Mouse (Mus musculus) activated CD4-positive, CD25-positive, alpha-beta regulatory T cell (primary cell): ENCODE results near the gene Cog8. TPM values are rescaled to one million over a fixed set of nuclear protein-coding genes. Genes with fewer than 3 reads are reported as not detected.

Experiments used
- polyA plus RNA-seq, 2 experiments: library from polyadenylated mRNA; unstranded; fragments of 100-300 nt; shearing (Covaris generic); gene quantifications; one replicate each; pipeline ENCODE4 v1.2.1; 2017

The Cog8 gene
- 10 to 100 TPM; 58.9 to 67.4 TPM for polyA plus RNA-seq

GRCm38 (mm10) chr8:107056076-107056972, at the start of gene Cog8, which contains the start of gene Nip7:
Gene Cog8 (minus strand): TSS chr8:107056689.
Gene Nip7 (plus strand): TSS chr8:107056877.

GRCm38 (mm10) chr8:107096366-107097036, 40.0 kb upstream of the Cog8 start, which contains the start of gene Terf2:
Gene Terf2 (minus strand): TSS chr8:107096547.

GRCm38 (mm10) chr8:107065511-107066496, 9.3 kb upstream of the Cog8 start, which contains the start of gene Tmed6:
Gene Tmed6 (minus strand): TSS chr8:107065644.

GRCm38 (mm10) chr8:107048061-107048941, 8.2 kb downstream of the Cog8 start, which contains the start of gene Pdf:
Gene Pdf (minus strand): TSS chr8:107048614.

GRCm38 (mm10) chr8:107030650-107031576, 25.6 kb downstream of the Cog8 start, which contains the start of gene Vps4a:
Gene Vps4a (plus strand): TSS chr8:107031222.

Other genes with a start within 250 kb of the Cog8 start
- under 1 TPM; 0.06 to 0.14 TPM for gene Has3, start 186.4 kb downstream of the Cog8 start, polyA plus RNA-seq
- gene Utp4, start 163.1 kb downstream of the Cog8 start, polyA plus RNA-seq: 10 to 100 TPM; 45.3 to 61.1 TPM
- gene Sntb2, start 120.9 kb downstream of the Cog8 start, polyA plus RNA-seq: 10 to 100 TPM; 17.6 to 20.3 TPM
- 10 to 100 TPM; 58.1 to 66.9 TPM for gene Vps4a, start 25.5 kb downstream of the Cog8 start, polyA plus RNA-seq
- 10 to 100 TPM; 10.6 to 19.1 TPM for gene Pdf, start 8.1 kb downstream of the Cog8 start, polyA plus RNA-seq
- 100 to 1,000 TPM in 1 of 2 experiments, 10 to 100 TPM in 1; 68.2 to 104 TPM for gene Nip7, start 188 bp upstream of the Cog8 start, polyA plus RNA-seq
- gene Tmed6, start 9.0 kb upstream of the Cog8 start, polyA plus RNA-seq: under 1 TPM in 1 of 2 experiments, not detected in 1; 0.27 TPM
- 10 to 100 TPM; 24.9 to 25.0 TPM for gene Terf2, start 39.9 kb upstream of the Cog8 start, polyA plus RNA-seq
- gene Cyb5b, start 94.0 kb upstream of the Cog8 start, polyA plus RNA-seq: 10 to 100 TPM; 39.1 to 65.9 TPM
- 10 to 100 TPM in 1 of 2 experiments, 1 to 10 TPM in 1; 9.6 to 21.4 TPM for gene Nfat5, start 236.8 kb upstream of the Cog8 start, polyA plus RNA-seq